Mouse (Mus musculus): ENCODE measurements around the gene Fbxl5. TPM values are rescaled to one million over a fixed set of nuclear protein-coding genes. Genes with fewer than 3 reads are reported as not detected.

Fbxl5 gene
- polyA plus RNA-seq (2015; fragmentation: Nextera tagmentation; extraction: Ambion mirVana) = 84.5 and 85.1 TPM in 2 replicates

GRCm38 (mm10) chr5:43821538-43821937, at the start of gene Fbxl5:
TSS of gene Fbxl5 (minus strand) at chr5:43821638.
- no peaks in the 10 kb centered on the region for H3K36me3 ChIP-seq (ENCODE audit: control insufficient read depth, insufficient read depth, low read length)
- no peaks in the 10 kb centered on the region for H3K4me1 ChIP-seq (ENCODE audit: control insufficient read depth, insufficient read depth, low read length)
- no peak for ATAC-seq
- 80% methylated on average over 19 of the region's 19 CpGs for WGBS
- no peak within 1 kb of the TSS for H3K4me2 ChIP-seq (ENCODE audit: low read length)
- H3K27me3 ChIP-seq (ENCODE audit: control insufficient read depth, insufficient read depth, low read depth, low read length) = no peaks in the 10 kb centered on the region
- H3K4me3 ChIP-seq (ENCODE audit: low read depth, low read length) = no peak within 1 kb of the TSS
- no peak within 1 kb of the TSS for H3K9ac ChIP-seq (ENCODE audit: low read depth, low read length)
- H3K9me3 ChIP-seq (replicated peaks; ENCODE audit: control insufficient read depth, low read length, poor library complexity, severe bottlenecking) = no peaks in the 10 kb centered on the region
- no peak within 1 kb of the TSS for H3K27ac ChIP-seq (ENCODE audit: low read length)

GRCm38 (mm10) chr5:43868711-43869600, 47.5 kb upstream of the Fbxl5 start:
- no peaks in the 10 kb centered on the region for H3K9me3 ChIP-seq (replicated peaks; ENCODE audit: control insufficient read depth, low read length, poor library complexity, severe bottlenecking)
- H3K4me1 ChIP-seq (ENCODE audit: control insufficient read depth, insufficient read depth, low read length) = peaks cover 4% of the 10 kb centered on the region; the same call in 1 of the 2 replicates
- no peaks in the 10 kb centered on the region for H3K36me3 ChIP-seq (ENCODE audit: control insufficient read depth, insufficient read depth, low read length)
- peak overlapping the region; percentile 36 for H3K4me3 ChIP-seq (ENCODE audit: low read depth, low read length)
- H3K27ac ChIP-seq (ENCODE audit: low read length) = no peak overlapping the region
- H3K27me3 ChIP-seq (ENCODE audit: control insufficient read depth, insufficient read depth, low read depth, low read length) = no peaks in the 10 kb centered on the region
- 5% methylated on average over 28 of the region's 28 CpGs for WGBS
- H3K4me2 ChIP-seq (ENCODE audit: low read length) = peak overlapping the region; percentile 69
- H3K9ac ChIP-seq (ENCODE audit: low read depth, low read length) = peak overlapping the region; percentile 36; the same call in 1 of the 2 replicates
- peak; percentile 48; the same call in 1 of the 2 replicates for ATAC-seq

GRCm38 (mm10) chr5:43868253-43868652, 46.8 kb upstream of the Fbxl5 start, which contains the start of gene Cd38:
TSS of gene Cd38 (plus strand) at chr5:43868553.
- peaks cover 4% of the 10 kb centered on the region; the same call in 1 of the 2 replicates for H3K4me1 ChIP-seq (ENCODE audit: control insufficient read depth, insufficient read depth, low read length)
- peak within 1 kb of the TSS; percentile 36 for H3K4me3 ChIP-seq (ENCODE audit: low read depth, low read length)
- H3K36me3 ChIP-seq (ENCODE audit: control insufficient read depth, insufficient read depth, low read length) = no peaks in the 10 kb centered on the region
- H3K9me3 ChIP-seq (replicated peaks; ENCODE audit: control insufficient read depth, low read length, poor library complexity, severe bottlenecking) = no peaks in the 10 kb centered on the region
- H3K4me2 ChIP-seq (ENCODE audit: low read length) = peak within 1 kb of the TSS; percentile 69
- H3K27me3 ChIP-seq (ENCODE audit: control insufficient read depth, insufficient read depth, low read depth, low read length) = no peaks in the 10 kb centered on the region
- H3K27ac ChIP-seq (ENCODE audit: low read length) = no peak within 1 kb of the TSS
- no peak for ATAC-seq
- H3K9ac ChIP-seq (ENCODE audit: low read depth, low read length) = peak within 1 kb of the TSS; percentile 36; the same call in 1 of the 2 replicates

GRCm38 (mm10) chr5:43865316-43865715, 43.9 kb upstream of the Fbxl5 start:
- H3K36me3 ChIP-seq (ENCODE audit: control insufficient read depth, insufficient read depth, low read length) = no peaks in the 10 kb centered on the region
- WGBS = 87% methylated on average over 2 of the region's 2 CpGs
- H3K4me1 ChIP-seq (ENCODE audit: control insufficient read depth, insufficient read depth, low read length) = peaks cover 4% of the 10 kb centered on the region; the same call in 1 of the 2 replicates
- no peak for ATAC-seq
- no peak overlapping the region for H3K27ac ChIP-seq (ENCODE audit: low read length)
- H3K4me2 ChIP-seq (ENCODE audit: low read length) = no peak overlapping the region
- H3K9me3 ChIP-seq (replicated peaks; ENCODE audit: control insufficient read depth, low read length, poor library complexity, severe bottlenecking) = no peaks in the 10 kb centered on the region
- no peak overlapping the region for H3K4me3 ChIP-seq (ENCODE audit: low read depth, low read length)
- H3K9ac ChIP-seq (ENCODE audit: low read depth, low read length) = no peak overlapping the region
- H3K27me3 ChIP-seq (ENCODE audit: control insufficient read depth, insufficient read depth, low read depth, low read length) = no peaks in the 10 kb centered on the region

- H3K4me1 ChIP-seq (ENCODE audit: control insufficient read depth, insufficient read depth, low read length) = no peaks in the 10 kb centered on the region
- H3K36me3 ChIP-seq (ENCODE audit: control insufficient read depth, insufficient read depth, low read length) = no peaks in the 10 kb centered on the region
- ATAC-seq = no peak
- no peak overlapping the region for H3K27ac ChIP-seq (ENCODE audit: low read length)
- H3K27me3 ChIP-seq (ENCODE audit: control insufficient read depth, insufficient read depth, low read depth, low read length) = no peaks in the 10 kb centered on the region
- no peak overlapping the region for H3K4me3 ChIP-seq (ENCODE audit: low read depth, low read length)
- WGBS = 89% methylated on average over 6 of the region's 6 CpGs
- no peak overlapping the region for H3K4me2 ChIP-seq (ENCODE audit: low read length)
- no peaks in the 10 kb centered on the region for H3K9me3 ChIP-seq (replicated peaks; ENCODE audit: control insufficient read depth, low read length, poor library complexity, severe bottlenecking)
- no peak overlapping the region for H3K9ac ChIP-seq (ENCODE audit: low read depth, low read length)
Measured at GRCm38 (mm10) chr5:43863642-43864041, 42.2 kb upstream of the Fbxl5 start.

GRCm38 (mm10) chr5:43860670-43861431, 39.4 kb upstream of the Fbxl5 start:
- Histone ChIP-seq H3K4me2 (ENCODE audit: low read length) (no peak overlapping the region), H3K27me3 (ENCODE audit: control insufficient read depth, insufficient read depth, low read depth, low read length) (no peaks in the 10 kb centered on the region), H3K4me1 (ENCODE audit: control insufficient read depth, insufficient read depth, low read length) (no peaks in the 10 kb centered on the region), H3K9me3 (replicated peaks; ENCODE audit: control insufficient read depth, low read length, poor library complexity, severe bottlenecking) (no peaks in the 10 kb centered on the region), H3K9ac (ENCODE audit: low read depth, low read length) (no peak overlapping the region), H3K36me3 (ENCODE audit: control insufficient read depth, insufficient read depth, low read length) (no peaks in the 10 kb centered on the region), H3K4me3 (ENCODE audit: low read depth, low read length) (no peak overlapping the region), H3K27ac (ENCODE audit: low read length) (no peak overlapping the region)
- no peak for ATAC-seq
- WGBS = 72% methylated on average over 5 of the region's 5 CpGs

- Histone ChIP-seq H3K36me3 (ENCODE audit: control insufficient read depth, insufficient read depth, low read length) (no peaks in the 10 kb centered on the region), H3K27me3 (ENCODE audit: control insufficient read depth, insufficient read depth, low read depth, low read length) (no peaks in the 10 kb centered on the region), H3K4me1 (ENCODE audit: control insufficient read depth, insufficient read depth, low read length) (no peaks in the 10 kb centered on the region), H3K27ac (ENCODE audit: low read length) (no peak overlapping the region), H3K9me3 (replicated peaks; ENCODE audit: control insufficient read depth, low read length, poor library complexity, severe bottlenecking) (no peaks in the 10 kb centered on the region), H3K4me3 (ENCODE audit: low read depth, low read length) (no peak overlapping the region), H3K9ac (ENCODE audit: low read depth, low read length) (no peak overlapping the region), H3K4me2 (ENCODE audit: low read length) (no peak overlapping the region)
- no peak for ATAC-seq
- WGBS = 88% methylated on average over 5 of the region's 5 CpGs
Measured at GRCm38 (mm10) chr5:43860096-43860495, 38.7 kb upstream of the Fbxl5 start.

GRCm38 (mm10) chr5:43859663-43860062, 38.2 kb upstream of the Fbxl5 start:
- Histone ChIP-seq H3K36me3 (ENCODE audit: control insufficient read depth, insufficient read depth, low read length) (no peaks in the 10 kb centered on the region), H3K4me1 (ENCODE audit: control insufficient read depth, insufficient read depth, low read length) (no peaks in the 10 kb centered on the region), H3K4me3 (ENCODE audit: low read depth, low read length) (no peak overlapping the region), H3K27me3 (ENCODE audit: control insufficient read depth, insufficient read depth, low read depth, low read length) (no peaks in the 10 kb centered on the region), H3K9me3 (replicated peaks; ENCODE audit: control insufficient read depth, low read length, poor library complexity, severe bottlenecking) (no peaks in the 10 kb centered on the region), H3K27ac (ENCODE audit: low read length) (no peak overlapping the region), H3K4me2 (ENCODE audit: low read length) (no peak overlapping the region), H3K9ac (ENCODE audit: low read depth, low read length) (no peak overlapping the region)
- ATAC-seq = no peak
- WGBS = 89% methylated on average over 8 of the region's 8 CpGs

GRCm38 (mm10) chr5:43855769-43856168, 34.3 kb upstream of the Fbxl5 start:
- Histone ChIP-seq H3K36me3 (ENCODE audit: control insufficient read depth, insufficient read depth, low read length) (no peaks in the 10 kb centered on the region), H3K4me2 (ENCODE audit: low read length) (no peak overlapping the region), H3K4me3 (ENCODE audit: low read depth, low read length) (no peak overlapping the region), H3K27ac (ENCODE audit: low read length) (no peak overlapping the region), H3K9ac (ENCODE audit: low read depth, low read length) (no peak overlapping the region), H3K27me3 (ENCODE audit: control insufficient read depth, insufficient read depth, low read depth, low read length) (no peaks in the 10 kb centered on the region), H3K4me1 (ENCODE audit: control insufficient read depth, insufficient read depth, low read length) (no peaks in the 10 kb centered on the region), H3K9me3 (replicated peaks; ENCODE audit: control insufficient read depth, low read length, poor library complexity, severe bottlenecking) (no peaks in the 10 kb centered on the region)
- ATAC-seq = no peak
- WGBS = 85% methylated on average over 2 of the region's 2 CpGs

Measured in midbrain, embryonic 16.5 days (tissue).